Mouse (Mus musculus) liver, postnatal 0 days (tissue): Measurements from ENCODE around the gene Hspa1b. TPM values are rescaled to one million over a fixed set of nuclear protein-coding genes. Genes with fewer than 3 reads are reported as not detected.
A peak's percentile ranks its signal among the peaks of the same experiment; 100 is the strongest.
"Not testable (repeated sequence)": the region's sequence is repeated elsewhere in the genome, so short reads cannot be mapped to it uniquely, and the experiment has no call there.

ENCODE experiments used
- ATAC-seq: fragments of 200-750 bp; cut with Nextera tagmentation; 2 replicates; pipeline ENCODE4 v1.8.0; 2017; ENCODE audit warnings: mild to moderate bottlenecking, moderate library complexity
- DNase-seq: peaks from one replicate; pipeline ENCODE4 v3.0.0-alpha.2; 2016
- H3K27ac ChIP-seq: fragments of 300-500 bp; sonication (generic); 2 replicates; pipeline ENCODE4 v1.5.1; 2014; ENCODE audit warnings: antibody characterized with exemption, moderate library complexity, mild to moderate bottlenecking, low read depth
- H3K27me3 ChIP-seq: fragments of 300-500 bp; sonication (generic); 2 replicates; pipeline ENCODE4 v1.6.1; 2014; ENCODE audit warnings: low read length, control low read depth, mixed read lengths; ENCODE audit not compliant: insufficient read depth
- H3K36me3 ChIP-seq: fragments of 300-500 bp; sonication (generic); replicated peaks from 2 replicates; pipeline ENCODE4 v1.6.1; 2014; ENCODE audit warnings: mild to moderate bottlenecking, control low read depth, low read length, moderate library complexity, mixed read lengths; ENCODE audit not compliant: insufficient read depth
- H3K4me1 ChIP-seq: fragments of 300-500 bp; sonication (generic); 2 replicates; pipeline ENCODE4 v1.6.1; 2014; ENCODE audit warnings: antibody characterized with exemption, mild to moderate bottlenecking, control low read depth; ENCODE audit not compliant: insufficient read depth
- H3K4me2 ChIP-seq: fragments of 300-500 bp; sonication (generic); 2 replicates; pipeline ENCODE4 v1.6.1; 2014; ENCODE audit warnings: low read depth, mild to moderate bottlenecking, low read length, moderate library complexity, mixed read lengths
- H3K4me3 ChIP-seq: fragments of 300-500 bp; sonication (generic); 2 replicates; pipeline ENCODE4 v1.5.1; 2014; ENCODE audit warnings: low read depth, low read length
- H3K9ac ChIP-seq: fragments of 300-500 bp; sonication (generic); replicated peaks from 2 replicates; pipeline ENCODE4 v1.6.1; 2014; ENCODE audit warnings: mild to moderate bottlenecking, moderate library complexity
- H3K9me3 ChIP-seq: fragments of 300-500 bp; sonication (generic); 2 replicates; pipeline ENCODE4 v1.6.1; 2016; ENCODE audit warnings: mild to moderate bottlenecking, control low read depth, low read length, mixed read lengths
- CTCF ChIP-seq: sonication (generic); IDR thresholded peaks from 2 replicates; pipeline ENCODE4 v1.5.1; 2016; ENCODE audit warnings: antibody characterized with exemption, low read depth
- EP300 ChIP-seq: IDR thresholded peaks from 2 replicates; pipeline ENCODE4 v1.6.1; 2016; ENCODE audit warnings: antibody characterized with exemption, low read depth, mild to moderate bottlenecking
- WGBS: fragments of 180-500 bp; shearing (Covaris S2); extraction: QIAGEN DNeasy Blood & Tissue Kit; methylation state at CpG from one replicate; pipeline ENCODE4 v1.1.7; 2014; ENCODE audit not compliant: insufficient replicate concordance; 5-methylcytosine and 5-hydroxymethylcytosine counted together
- polyA plus RNA-seq: library from polyadenylated mRNA; unstranded; fragments of >200 nt; fragmentation: Nextera tagmentation; extraction: Ambion mirVana; gene quantifications from 2 replicates; pipeline ENCODE4 v1.2.1, GENCODE M21; 2015

Gene Hspa1b
- 0.06 and 0.12 TPM in 2 replicates for polyA plus RNA-seq

DNA sequence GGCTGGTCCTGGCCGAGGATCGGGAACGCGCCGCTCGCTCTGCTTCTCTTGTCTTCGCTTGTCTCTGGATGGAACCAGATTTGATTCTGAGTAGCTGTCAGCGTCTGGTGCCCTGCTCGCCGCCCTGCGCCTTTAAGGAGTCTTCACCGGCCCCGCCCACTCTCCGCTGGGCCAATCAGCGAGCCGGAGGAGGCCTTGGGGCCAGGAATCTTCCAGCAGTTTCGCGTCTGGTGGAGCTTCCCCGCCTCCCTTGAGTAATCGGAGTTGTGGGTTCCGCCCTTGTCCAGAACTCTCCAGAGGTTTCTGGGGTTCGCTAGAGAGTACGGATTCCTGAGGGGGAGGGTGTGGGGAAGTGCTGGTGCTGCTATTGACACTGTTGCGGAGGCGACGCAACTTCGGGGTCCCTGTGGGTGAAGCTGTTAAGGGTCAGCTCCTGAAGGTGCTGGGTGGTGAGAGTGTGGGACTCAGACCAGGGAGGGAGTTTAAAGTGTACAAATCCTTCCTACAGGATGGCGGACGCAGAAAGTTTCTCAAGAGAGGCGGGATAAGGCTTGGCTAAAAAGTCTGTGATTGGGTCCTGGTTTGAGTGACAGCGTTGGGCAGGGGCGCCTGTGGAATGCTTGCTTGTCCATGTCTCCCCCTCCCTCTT, at the start of gene Hspa1b:
TSS of gene Hspa1b (minus strand) at position 109 of the 649 bp plus-strand sequence.
- peak within 1 kb of the TSS; percentile 78 for H3K27ac ChIP-seq
- ATAC-seq (peak; percentile 86), DNase-seq (peak; percentile 63)
- not testable (repeated sequence) for H3K9me3 ChIP-seq, H3K36me3 ChIP-seq, H3K27me3 ChIP-seq, H3K4me1 ChIP-seq
- peak within 1 kb of the TSS; percentile 49 for H3K9ac ChIP-seq
- H3K4me2 ChIP-seq, result peak within 1 kb of the TSS; percentile 77
- peak within 1 kb of the TSS; percentile 52 for H3K4me3 ChIP-seq
- WGBS, result 1% methylated on average over 29 of the region's 32 CpGs

DNA sequence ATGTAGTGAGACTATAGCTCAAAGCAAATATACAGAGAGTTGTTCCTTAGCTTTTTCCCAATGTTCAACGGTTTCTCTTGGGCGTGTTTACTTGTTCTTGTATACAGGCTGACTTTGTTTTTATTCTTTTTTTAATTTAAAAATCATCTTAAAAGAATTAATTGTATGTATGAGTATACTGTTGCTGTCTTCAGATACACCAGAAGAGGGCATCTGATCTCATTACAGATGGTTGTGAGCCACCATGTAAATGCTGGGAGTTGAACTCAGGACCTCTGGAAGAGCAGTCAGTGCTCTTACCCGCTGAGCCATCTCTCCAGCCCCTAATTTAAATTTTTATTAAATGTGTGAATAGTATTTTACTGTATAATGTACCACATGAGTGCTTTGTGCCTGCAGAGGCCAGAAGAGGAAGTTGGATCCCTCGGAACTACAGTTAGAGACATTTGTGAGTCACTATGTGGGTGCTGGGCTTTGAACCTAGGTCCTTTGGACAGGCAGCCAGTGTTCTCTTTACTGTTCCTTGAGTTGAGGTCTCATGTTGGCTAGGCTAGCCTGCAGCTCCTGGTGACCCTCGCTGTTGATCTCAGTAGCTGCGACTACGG, 48.5 kb upstream of the Hspa1b start:
- 90% methylated on average over 7 of the region's 7 CpGs for whole genome bisulfite sequencing
- DNase-seq, result no peak
- ATAC-seq, result no peak
- no peak for TF ChIP-seq EP300
- TF ChIP-seq CTCF, result peak; percentile 36
- Histone ChIP-seq H3K27me3 (no peaks in the 10 kb centered on the region), H3K9ac (no peak overlapping the region), H3K9me3 (no peaks in the 10 kb centered on the region), H3K36me3 (peaks cover 78% of the 10 kb centered on the region), H3K4me3 (no peak overlapping the region), H3K4me1 (peaks cover 13% of the 10 kb centered on the region), H3K27ac (no peak overlapping the region), H3K4me2 (no peak overlapping the region)

- not testable (repeated sequence) for DNase-seq, ATAC-seq, H3K9me3 ChIP-seq, H3K4me2 ChIP-seq, H3K27me3 ChIP-seq, H3K4me3 ChIP-seq, H3K27ac ChIP-seq, H3K9ac ChIP-seq
- peaks cover 18% of the 10 kb centered on the region for H3K4me1 ChIP-seq
- H3K36me3 ChIP-seq, result peaks cover 62% of the 10 kb centered on the region
- WGBS, result 94% methylated on average over 4 of the region's 5 CpGs
These were observed 46.9 kb upstream of the Hspa1b start for GRCm38 (mm10) chr17:35005902-35006301.

DNA sequence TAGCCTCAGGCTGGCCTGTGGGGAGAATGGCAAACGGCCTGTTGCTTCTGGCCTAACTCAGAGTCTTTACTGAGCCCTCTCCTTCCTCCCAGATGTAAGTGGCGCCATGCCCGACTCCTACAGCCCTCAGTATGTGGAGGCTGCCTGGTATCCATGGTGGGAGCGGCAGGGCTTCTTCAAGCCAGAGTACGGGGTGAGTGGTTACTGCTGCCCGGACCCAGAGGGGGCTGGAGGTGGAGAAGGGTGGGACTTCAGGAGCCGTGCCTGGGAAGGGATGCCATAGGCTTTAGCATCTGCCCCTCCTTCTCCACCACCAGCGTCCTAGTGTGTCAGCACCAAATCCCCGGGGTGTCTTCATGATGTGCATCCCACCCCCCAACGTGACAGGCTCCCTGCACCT, 46.1 kb upstream of the Hspa1b start:
- no peaks in the 10 kb centered on the region for H3K9me3 ChIP-seq
- TF ChIP-seq EP300, result no peak
- TF ChIP-seq CTCF, result no peak
- peaks cover 18% of the 10 kb centered on the region for H3K4me1 ChIP-seq
- H3K4me3 ChIP-seq, result no peak overlapping the region
- no peak for ATAC-seq
- H3K4me2 ChIP-seq, result no peak overlapping the region
- H3K9ac ChIP-seq, result no peak overlapping the region
- H3K36me3 ChIP-seq, result peaks cover 55% of the 10 kb centered on the region
- H3K27ac ChIP-seq, result no peak overlapping the region
- DNase-seq, result no peak
- no peaks in the 10 kb centered on the region for H3K27me3 ChIP-seq
- 88% methylated on average over 10 of the region's 10 CpGs for WGBS

DNA sequence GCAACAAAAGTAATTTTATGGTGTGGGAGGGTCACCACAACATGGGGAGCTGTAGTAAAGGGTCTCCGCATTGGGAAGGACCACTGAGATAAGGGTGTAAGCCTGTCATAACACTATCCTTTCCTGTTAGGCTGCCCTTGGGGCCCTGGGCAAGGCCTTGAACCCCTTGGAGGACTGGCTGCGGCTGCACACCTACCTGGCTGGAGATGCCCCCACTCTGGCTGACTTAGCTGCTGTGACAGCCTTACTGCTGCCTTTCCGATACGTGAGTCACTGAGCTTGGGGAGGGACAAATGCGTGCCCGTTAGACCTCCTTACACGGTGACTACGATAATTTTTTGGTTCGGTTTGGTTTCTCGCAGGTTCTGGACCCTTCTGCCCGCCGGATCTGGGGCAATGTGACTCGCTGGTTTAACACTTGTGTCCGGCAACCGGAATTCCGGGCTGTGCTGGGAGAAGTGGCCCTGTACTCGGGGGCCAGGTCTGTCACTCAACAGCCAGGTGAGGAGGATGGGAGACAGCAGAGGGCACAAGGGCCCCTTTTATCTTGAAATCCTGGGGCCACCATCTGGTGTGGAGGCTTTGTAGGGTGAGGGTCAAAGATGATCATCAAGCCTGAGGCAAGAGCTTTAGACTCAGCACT, 45.2 kb upstream of the Hspa1b start:
- H3K9ac ChIP-seq, result no peak overlapping the region
- no peak overlapping the region for H3K27ac ChIP-seq
- H3K4me1 ChIP-seq, result peaks cover 25% of the 10 kb centered on the region
- WGBS, result 88% methylated on average over 17 of the region's 17 CpGs
- no peaks in the 10 kb centered on the region for H3K9me3 ChIP-seq
- DNase-seq (no peak), ATAC-seq (no peak)
- TF ChIP-seq CTCF (no peak), EP300 (no peak)
- no peaks in the 10 kb centered on the region for H3K27me3 ChIP-seq
- H3K4me3 ChIP-seq, result no peak overlapping the region
- 0 out of 2 replicates have a peak overlapping the region, but pooled peaks have one; percentile 7 for H3K4me2 ChIP-seq
- peaks cover 49% of the 10 kb centered on the region for H3K36me3 ChIP-seq

GRCm38 (mm10) chr17:35003022-35003838, 44.2 kb upstream of the Hspa1b start:
- H3K9me3 ChIP-seq, result no peaks in the 10 kb centered on the region
- peak overlapping the region; percentile 98; the same call in 1 of the 2 replicates for H3K27ac ChIP-seq
- peak overlapping the region; percentile 75 for H3K4me2 ChIP-seq
- no peaks in the 10 kb centered on the region for H3K27me3 ChIP-seq
- H3K36me3 ChIP-seq, result peaks cover 52% of the 10 kb centered on the region
- DNase-seq (no peak), ATAC-seq (no peak)
- H3K4me1 ChIP-seq, result peaks cover 35% of the 10 kb centered on the region
- no peak for TF ChIP-seq CTCF
- peak overlapping the region; percentile 76 for H3K9ac ChIP-seq
- peak overlapping the region; percentile 85 for H3K4me3 ChIP-seq
- WGBS, result 38% methylated on average over 9 of the region's 9 CpGs
